Comparison of ENCODE assay signal across 13 mouse cellular contexts in genomic region chr17:85690969-85691335, GRCm38 (mm10). TPM values are rescaled to one million over a fixed set of nuclear protein-coding genes. Genes with fewer than 3 reads are reported as not detected.
DNase-seq lines count a peak whose midpoint lies in the region; ATAC-seq lines count a peak whose summit lies in the region.
"Had no signal": no experiment of that assay in that cellular context is flagged by ENCODE, and none has a peak within 500 bp of the region (broad histone marks: within the 10 kb centered on the region; RNA-seq: fewer than 3 reads in every experiment).

No protein-coding gene starts in this region.

- DNase-seq in intestine, embryonic 14.5 days (ENCODE audit: low spot score) = peak; percentile 65
- peak; percentile 85 for DNase-seq in ES-CJ7 (ENCODE audit: low read depth, low spot score)
- DNase-seq in embryo, embryonic 10 days (ENCODE audit: low spot score) = peak; percentile 70
- no peak for DNase-seq in spleen, postnatal 14 days (ENCODE audit: low spot score in 2 of 2)
- DNase-seq in lung, postnatal 25 days (ENCODE audit: low spot score) = no peak
- DNase-seq: adrenal gland, postnatal 14 days; cerebellum, postnatal 25 days; layer of hippocampus, adult 9-11 months had no signal

- no peak overlapping the region for H3K4me2 ChIP-seq in intestine, embryonic 14.5 days (ENCODE audit: low read length)
- no peak overlapping the region for H3K4me2 ChIP-seq in intestine, embryonic 16.5 days (ENCODE audit: low read depth, low read length)
- peak overlapping the region; percentile 72 for H3K4me2 ChIP-seq in limb, embryonic 12.5 days

- no peak overlapping the region for H3K4me3 ChIP-seq in intestine, embryonic 14.5 days (ENCODE audit: low read depth, low read length)
- no peak overlapping the region for H3K4me3 ChIP-seq in intestine, embryonic 16.5 days (ENCODE audit: low read length)
- H3K4me3 ChIP-seq in limb, embryonic 12.5 days (replicated peaks) = no peak overlapping the region
- H3K4me3 ChIP-seq: myocyte had no signal

- peaks cover 99% of the 10 kb centered on the region for H3K27me3 ChIP-seq in intestine, embryonic 14.5 days (replicated peaks; ENCODE audit: control insufficient read depth, insufficient read depth, low read length)
- H3K27me3 ChIP-seq in intestine, embryonic 16.5 days (replicated peaks; ENCODE audit: control insufficient read depth, insufficient read depth, low read length) = peaks cover 89% of the 10 kb centered on the region
- H3K27me3 ChIP-seq in limb, embryonic 12.5 days = peaks cover 89% of the 10 kb centered on the region

- H3K9me3 ChIP-seq in intestine, embryonic 14.5 days (ENCODE audit: control insufficient read depth, low read length) = no peaks in the 10 kb centered on the region
- peaks cover 5% of the 10 kb centered on the region; the same call in 1 of the 2 replicates for H3K9me3 ChIP-seq in intestine, embryonic 16.5 days (ENCODE audit: control insufficient read depth, low read length)
- H3K9me3 ChIP-seq in limb, embryonic 12.5 days = peaks cover 5% of the 10 kb centered on the region; the same call in 1 of the 2 replicates

- H3K4me1 ChIP-seq in intestine, embryonic 14.5 days (replicated peaks; ENCODE audit: control insufficient read depth, insufficient read depth, low read length) = peaks cover 7% of the 10 kb centered on the region; the same call in 1 of the 2 replicates
- peaks cover 19% of the 10 kb centered on the region for H3K4me1 ChIP-seq in intestine, embryonic 16.5 days (ENCODE audit: control insufficient read depth, insufficient read depth, low read length)
- H3K4me1 ChIP-seq in limb, embryonic 12.5 days (replicated peaks) = peaks cover 51% of the 10 kb centered on the region

- no peaks in the 10 kb centered on the region for H3K36me3 ChIP-seq in intestine, embryonic 14.5 days (ENCODE audit: control insufficient read depth, insufficient read depth, low read length)
- H3K36me3 ChIP-seq in intestine, embryonic 16.5 days (ENCODE audit: control insufficient read depth, insufficient read depth, low read length) = no peaks in the 10 kb centered on the region
- no peaks in the 10 kb centered on the region for H3K36me3 ChIP-seq in limb, embryonic 12.5 days

- 7% methylated on average over 4 of the region's 4 CpGs for whole genome bisulfite sequencing in intestine, embryonic 14.5 days
- whole genome bisulfite sequencing in intestine, embryonic 16.5 days = 4% methylated on average over 4 of the region's 4 CpGs
- WGBS in limb, embryonic 12.5 days = 5% methylated on average over 4 of the region's 4 CpGs

- H3K27ac ChIP-seq in intestine, embryonic 14.5 days (ENCODE audit: low read depth) = no peak overlapping the region
- H3K27ac ChIP-seq in intestine, embryonic 16.5 days (ENCODE audit: low read length) = no peak overlapping the region
- H3K27ac ChIP-seq in limb, embryonic 12.5 days = 0 out of 2 replicates have a peak overlapping the region, but pooled peaks have one; percentile 17

- no peak overlapping the region for H3K9ac ChIP-seq in intestine, embryonic 14.5 days (ENCODE audit: low read length)
- H3K9ac ChIP-seq in intestine, embryonic 16.5 days (ENCODE audit: low read depth, low read length) = no peak overlapping the region
- H3K9ac ChIP-seq in limb, embryonic 12.5 days (replicated peaks) = 0 out of 2 replicates have a peak overlapping the region, but pooled peaks have one; percentile 8

- ATAC-seq in intestine, embryonic 14.5 days (replicated peaks; ENCODE audit: low FRiP score, low TSS enrichment, low read depth) = no peak
- no peak for ATAC-seq in intestine, embryonic 16.5 days
- no peak for ATAC-seq in limb, embryonic 12.5 days (ENCODE audit: insufficient number of reproducible peaks, insufficient read depth, low FRiP score, low TSS enrichment, low read depth)
- ATAC-seq: intestine, postnatal 0 days had no signal

RNA-seq across cellular contexts. Expression of gene Six2, which starts 2.9 kb away (rescaled TPM):
- 0.22 and 0.30 TPM in 2 replicates for polyA plus RNA-seq in intestine, embryonic 14.5 days (2014; fragmentation: Nextera tagmentation; extraction: Ambion mirVana)
- polyA plus RNA-seq in intestine, embryonic 16.5 days (2015; fragmentation: Nextera tagmentation; extraction: Ambion mirVana) = 0.12 and 0.13 TPM in 2 replicates
- 11.0 and 12.3 TPM in 2 replicates for polyA plus RNA-seq in limb, embryonic 12.5 days (2016; fragmentation: Nextera tagmentation; extraction: Ambion mirVana)
- polyA plus RNA-seq: liver, embryonic 16.5 days; myocyte had no signal

Comparison
In these comparisons a context has a peak if more than half of its experiments do, and no peak if none do; other contexts are left out.
1. DNase-seq: peak in intestine, embryonic 14.5 days (single experiment), ES-CJ7 (single experiment) and embryo, embryonic 10 days (single experiment); none in spleen, postnatal 14 days (0 of 2) and lung, postnatal 25 days (single experiment).